Mouse (Mus musculus): ENCODE data around the gene Lsm7.
"Not testable (repeated sequence)": the region's sequence is repeated elsewhere in the genome, so short reads cannot be mapped to it uniquely, and the experiment has no call there.

- TF ChIP-seq EP300, POLR2A (IDR thresholded peaks at IDR 0.05; ENCODE audit: insufficient read depth, low read depth, low read length): not testable (repeated sequence)
Observed at GRCm38 (mm10) chr10:80817955-80818354, 37.1 kb downstream of the Lsm7 start.

All from heart, adult 2 months (tissue).